Mouse (Mus musculus) spleen, adult 18-20 months (tissue): Measurements from ENCODE around the gene Folr1.
A peak's percentile ranks its signal among the peaks of the same experiment; 100 is the strongest.

Experiments
- DNase-seq, 2 experiments: peaks; one replicate each; pipeline ENCODE4 v3.0.0; 2022; ENCODE audit warnings: mixed read lengths in 2 of 2

Folr1 gene

DNA sequence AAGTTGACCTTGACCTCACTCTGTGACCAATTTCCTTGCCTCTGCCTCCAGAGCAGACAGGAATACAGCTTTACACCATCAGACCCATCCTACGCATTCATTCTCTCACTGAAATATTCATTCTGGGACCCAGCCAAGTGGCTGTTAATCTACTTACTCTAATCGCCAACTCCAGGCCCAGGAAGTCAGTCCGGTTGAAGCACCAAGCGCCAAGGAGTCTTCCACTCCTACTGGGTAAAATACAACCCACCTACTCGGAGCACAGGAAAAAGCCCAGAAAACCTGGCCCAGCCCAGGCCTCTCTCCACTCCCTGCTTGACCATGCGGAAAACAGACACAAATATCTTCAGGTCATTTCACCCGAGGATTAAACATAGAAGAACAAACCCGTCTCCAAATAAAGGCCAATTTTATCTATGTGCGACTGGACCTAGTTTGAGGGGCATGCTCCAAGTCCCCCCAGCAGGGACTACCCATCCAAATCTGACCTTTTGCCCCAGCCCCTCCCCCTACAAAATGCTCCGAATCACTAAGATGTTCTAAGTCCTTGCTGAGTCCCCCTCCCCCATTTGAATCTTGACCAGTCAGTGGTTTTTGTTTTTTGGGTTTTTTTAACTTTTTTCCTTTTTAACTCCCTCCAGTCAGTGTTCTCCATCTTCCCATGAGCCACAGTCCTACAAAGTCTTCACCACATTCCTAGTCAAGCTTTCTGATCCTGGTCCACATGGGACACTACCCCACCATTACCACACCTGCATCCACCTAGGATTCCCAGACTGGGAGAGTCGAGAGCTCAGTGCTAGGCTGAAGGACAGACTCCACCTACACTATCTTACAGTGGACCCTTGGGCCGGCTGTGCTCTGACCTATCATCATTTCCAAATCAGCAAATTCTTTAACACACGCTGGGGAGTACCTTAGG is 2.1 kb downstream of the Folr1 start:
- DNase-seq, result no peak

DNA sequence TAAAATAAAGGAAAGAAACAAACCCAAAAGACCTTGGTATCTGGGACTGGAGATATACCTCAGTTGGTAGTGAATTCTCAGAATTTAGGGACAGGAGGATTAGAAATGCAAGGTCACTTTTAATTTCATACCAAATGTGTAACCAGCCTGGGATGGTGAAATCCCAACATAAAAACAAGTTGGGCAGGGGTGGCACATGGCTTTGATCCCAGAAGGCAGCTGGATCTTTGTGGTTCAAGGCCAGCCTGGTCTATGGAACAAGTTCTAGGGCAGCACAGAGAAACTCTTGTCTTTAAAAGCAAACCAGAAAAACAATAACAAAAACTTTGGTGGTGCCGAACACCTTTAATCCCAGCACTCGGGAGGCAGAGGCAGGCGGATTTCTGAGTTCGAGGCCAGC is 3.1 kb downstream of the Folr1 start:
- DNase-seq, result no peak

DNA sequence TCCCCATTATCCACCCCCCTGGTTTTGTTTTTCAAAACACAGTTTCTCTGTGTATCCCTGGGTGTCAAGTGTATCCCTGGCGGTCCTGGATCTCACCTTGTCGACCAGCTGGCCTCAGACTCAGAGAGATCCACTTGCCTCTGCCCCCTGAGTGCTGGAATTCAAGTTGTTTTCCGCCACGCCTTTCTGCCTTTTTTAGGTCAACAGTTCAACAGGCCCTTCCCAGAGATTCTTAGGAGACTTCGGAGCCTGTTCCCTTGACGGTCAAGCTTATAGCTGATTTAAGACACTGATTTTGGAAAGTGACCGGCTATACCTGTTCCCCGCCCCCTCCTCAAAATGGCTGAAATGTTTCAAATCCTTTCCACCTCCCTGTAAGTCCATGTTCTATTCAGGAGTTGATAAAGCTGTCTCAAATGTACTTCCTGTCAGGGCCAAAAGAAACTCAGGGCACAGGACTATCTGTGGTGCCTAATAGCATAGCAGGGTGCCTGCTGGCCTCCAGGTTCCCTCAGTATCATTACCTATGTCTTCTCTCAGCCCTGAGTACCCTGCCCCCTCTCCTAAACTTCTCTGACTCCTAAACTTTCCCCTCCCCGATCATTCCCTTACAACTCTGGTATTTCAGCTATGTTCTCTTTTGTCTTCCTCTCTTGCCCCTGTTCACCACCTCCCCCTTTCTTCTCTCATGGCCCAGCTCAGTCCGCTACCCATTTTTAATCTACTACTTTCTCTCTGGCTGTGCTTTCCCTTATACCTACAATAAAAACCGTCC is 3.9 kb downstream of the Folr1 start:
- DNase-seq, result no peak

DNA sequence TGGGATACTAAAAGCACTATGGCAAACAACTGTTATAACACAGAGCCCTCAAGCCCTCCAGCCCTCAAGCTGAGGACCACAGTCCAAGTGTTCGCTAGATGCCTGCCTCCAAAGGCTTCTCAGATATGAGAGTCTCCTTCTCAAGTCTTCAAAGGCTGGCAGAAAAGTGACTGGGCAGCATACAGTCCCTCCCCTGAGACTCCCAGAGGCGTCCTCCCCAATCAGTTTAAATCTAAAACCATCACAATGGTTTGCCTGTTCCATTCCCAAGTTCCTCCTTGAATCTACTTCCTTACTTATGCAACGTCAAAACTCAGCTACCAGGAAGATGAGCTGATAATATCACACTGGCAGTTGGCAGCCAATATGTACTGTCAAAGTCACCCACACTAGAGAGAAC is 7.2 kb downstream of the Folr1 start, which contains the start of gene Anapc15:
TSS of gene Anapc15 (plus strand) at position 301 of the 400 bp plus-strand sequence.
- DNase-seq, result no peak

DNA sequence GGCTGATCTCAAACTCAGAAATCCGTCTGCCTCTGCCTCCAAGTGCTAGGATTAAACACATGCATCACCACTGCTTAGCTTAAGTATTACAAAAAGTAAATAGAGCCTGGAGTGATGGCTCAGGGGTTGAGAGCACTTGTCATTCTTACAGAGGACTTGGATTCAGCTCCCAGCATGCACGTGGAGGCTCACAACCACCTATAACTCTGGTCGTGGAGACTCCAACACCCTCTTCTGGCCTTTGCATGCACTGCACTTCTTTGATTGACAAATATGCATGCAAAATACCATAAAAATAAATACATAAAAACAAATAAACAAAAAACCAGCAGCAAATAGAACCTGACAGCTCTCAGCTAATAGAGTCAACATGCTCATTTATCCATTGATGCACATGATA is 8.3 kb downstream of the Folr1 start:
- no peak for DNase-seq

DNA sequence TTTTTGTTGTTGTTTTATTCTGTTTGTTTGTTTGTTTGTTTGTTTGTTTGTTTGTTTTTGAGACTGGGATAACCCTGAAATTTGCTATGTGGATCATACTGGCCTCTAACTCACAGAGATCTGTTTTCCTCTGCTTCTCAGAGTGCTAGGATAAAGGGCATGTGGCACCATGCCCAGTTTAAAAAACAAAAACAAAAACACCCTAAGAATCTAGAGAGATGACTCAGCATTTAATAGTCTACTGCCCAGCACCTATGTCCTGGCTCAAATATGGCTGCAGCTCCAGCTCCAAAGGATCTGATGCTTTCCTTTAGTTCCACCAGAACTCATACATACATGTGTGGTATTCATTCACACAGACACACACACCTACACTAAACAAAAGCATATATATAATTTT is 9.6 kb downstream of the Folr1 start:
- DNase-seq, result no peak

DNA sequence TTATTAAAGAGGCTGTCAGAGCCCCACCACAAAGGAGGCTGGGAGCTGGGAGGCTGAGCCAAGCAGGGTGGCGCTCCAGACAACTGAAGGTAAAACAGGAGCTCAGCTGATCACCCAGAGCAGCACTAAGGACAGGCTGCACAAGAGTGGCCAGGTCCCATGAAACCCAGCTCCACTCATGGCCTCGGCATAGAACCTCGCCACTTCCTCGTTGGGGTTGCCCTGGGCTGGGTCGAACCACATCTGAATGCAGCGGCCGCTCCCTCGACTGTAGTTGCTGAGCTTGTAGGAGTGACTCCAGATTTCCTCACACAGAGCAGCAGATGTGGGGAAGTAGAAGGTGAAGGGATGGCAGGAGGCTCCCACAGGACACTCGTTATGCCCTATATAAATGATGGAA is 12.2 kb downstream of the Folr1 start:
- DNase-seq, result peak; percentile 11 to 15

DNA sequence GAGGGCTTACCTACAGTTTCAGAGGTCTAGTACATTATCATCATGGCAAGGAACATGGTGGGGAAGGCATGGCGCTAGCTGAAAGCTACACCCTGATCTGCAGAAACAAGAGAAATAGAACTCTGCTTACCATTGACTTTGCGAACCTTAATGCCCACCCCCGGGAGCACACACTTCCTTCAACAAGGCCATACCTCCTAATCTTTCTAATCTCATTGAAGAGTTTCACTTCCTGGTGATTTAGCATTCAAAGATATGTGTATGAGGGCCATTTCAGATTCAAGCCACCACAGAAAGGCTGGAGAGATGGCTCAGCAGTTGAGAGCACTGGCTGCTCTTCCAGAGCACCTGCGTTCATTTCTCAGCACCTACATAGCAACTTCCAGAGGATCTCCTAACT is 13.5 kb downstream of the Folr1 start, which contains the start of gene Folr2:
TSS of gene Folr2 (minus strand) at position 101 of the 400 bp plus-strand sequence.
- no peak for DNase-seq

DNA sequence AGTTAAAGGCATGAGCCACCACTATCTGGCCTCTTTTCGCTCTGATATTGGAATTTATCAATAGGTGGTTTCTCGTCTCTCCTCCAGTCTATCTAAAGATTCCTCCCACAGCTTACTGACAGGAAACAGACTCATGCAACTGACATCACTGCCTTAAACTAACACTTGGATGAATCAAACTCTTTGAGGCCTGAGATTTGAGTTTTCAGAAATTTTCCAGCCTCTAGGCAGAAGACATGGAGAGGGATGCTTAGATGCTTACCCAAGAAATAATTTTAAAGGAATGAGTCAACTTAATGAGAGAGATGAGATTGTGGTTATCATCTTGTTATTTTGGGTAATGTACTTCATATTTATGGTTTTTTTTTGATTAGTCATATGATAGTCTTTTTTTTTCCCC is 16.8 kb downstream of the Folr1 start:
- DNase-seq, result no peak

DNA sequence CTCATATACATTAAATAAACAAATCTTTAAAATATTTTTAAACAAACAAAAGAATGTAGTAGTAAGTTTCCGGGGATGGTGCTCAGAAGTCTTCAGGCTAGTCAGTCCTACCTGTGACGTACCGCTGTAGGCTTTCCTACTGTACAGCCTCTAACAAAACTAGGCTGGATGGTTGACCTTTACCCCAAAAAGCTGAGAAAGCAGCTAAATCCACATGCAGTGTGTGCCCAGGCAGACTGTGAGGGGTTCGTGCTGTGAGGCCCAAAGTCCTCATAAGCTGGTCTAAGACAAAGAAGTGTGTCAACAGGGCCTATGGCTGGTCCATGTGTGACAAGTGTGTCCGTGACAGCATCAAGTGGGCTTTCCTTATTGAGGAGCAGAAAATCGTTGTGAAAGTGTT is 17.7 kb downstream of the Folr1 start:
- DNase-seq, result no peak

DNA sequence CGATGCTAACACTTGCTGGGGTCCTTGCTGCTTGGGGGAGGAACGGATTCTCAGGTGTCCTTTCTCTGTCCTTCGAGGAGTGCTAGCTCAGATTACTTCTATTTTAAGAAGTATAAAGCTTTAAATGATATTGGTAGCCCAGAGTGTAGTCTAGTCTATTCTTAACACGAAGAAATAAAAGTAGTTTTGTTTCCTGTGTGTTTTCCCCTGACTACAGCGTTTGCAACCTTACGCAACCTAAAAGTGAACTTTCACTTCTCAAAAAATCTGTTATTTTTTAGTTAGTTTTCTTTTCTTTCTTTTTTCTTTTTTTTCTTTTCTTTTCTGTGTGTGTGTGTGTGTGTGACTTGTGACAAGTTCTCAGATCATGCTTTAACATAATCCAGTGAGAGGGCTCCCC is 18.9 kb downstream of the Folr1 start:
- no peak for DNase-seq

DNA sequence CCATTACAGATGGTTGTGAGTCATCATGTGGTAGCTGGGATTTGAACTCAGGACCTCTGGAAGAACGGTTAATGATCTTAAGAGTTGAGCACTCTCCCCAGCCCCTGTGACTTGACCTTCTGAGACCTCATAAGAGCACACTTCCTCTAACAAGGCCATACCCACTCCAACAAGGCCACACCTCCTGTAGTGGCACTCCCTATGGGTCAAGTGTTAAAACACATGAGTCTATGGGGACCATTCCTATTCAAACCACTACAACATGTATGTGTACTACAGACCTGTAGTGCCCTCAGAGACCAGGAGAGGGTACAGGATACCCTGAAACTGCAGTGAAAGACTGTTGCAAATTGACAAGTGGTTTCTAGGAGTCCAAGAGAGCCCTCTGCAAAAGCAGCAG is 22.7 kb downstream of the Folr1 start:
- no peak for DNase-seq

DNA sequence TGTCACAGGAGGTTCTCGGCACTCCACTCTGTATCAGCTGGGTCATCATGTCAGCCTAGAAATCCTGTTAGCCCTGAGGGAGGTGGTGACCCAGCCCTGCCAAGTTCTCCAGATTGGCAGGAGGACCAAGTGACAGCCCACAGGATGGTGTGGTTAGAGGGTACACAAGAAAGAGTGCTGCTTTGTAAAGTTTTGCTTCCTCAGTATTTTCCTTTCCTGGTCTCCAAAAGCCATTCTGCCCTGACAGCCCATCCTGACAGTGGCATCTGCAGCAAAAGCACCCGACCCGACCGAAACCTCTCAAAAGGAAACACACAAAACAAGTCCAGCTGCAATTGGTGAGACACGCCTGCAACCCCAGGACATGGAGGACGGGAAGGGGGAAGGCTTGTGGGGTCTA is 26.4 kb downstream of the Folr1 start:
- DNase-seq, result no peak

DNA sequence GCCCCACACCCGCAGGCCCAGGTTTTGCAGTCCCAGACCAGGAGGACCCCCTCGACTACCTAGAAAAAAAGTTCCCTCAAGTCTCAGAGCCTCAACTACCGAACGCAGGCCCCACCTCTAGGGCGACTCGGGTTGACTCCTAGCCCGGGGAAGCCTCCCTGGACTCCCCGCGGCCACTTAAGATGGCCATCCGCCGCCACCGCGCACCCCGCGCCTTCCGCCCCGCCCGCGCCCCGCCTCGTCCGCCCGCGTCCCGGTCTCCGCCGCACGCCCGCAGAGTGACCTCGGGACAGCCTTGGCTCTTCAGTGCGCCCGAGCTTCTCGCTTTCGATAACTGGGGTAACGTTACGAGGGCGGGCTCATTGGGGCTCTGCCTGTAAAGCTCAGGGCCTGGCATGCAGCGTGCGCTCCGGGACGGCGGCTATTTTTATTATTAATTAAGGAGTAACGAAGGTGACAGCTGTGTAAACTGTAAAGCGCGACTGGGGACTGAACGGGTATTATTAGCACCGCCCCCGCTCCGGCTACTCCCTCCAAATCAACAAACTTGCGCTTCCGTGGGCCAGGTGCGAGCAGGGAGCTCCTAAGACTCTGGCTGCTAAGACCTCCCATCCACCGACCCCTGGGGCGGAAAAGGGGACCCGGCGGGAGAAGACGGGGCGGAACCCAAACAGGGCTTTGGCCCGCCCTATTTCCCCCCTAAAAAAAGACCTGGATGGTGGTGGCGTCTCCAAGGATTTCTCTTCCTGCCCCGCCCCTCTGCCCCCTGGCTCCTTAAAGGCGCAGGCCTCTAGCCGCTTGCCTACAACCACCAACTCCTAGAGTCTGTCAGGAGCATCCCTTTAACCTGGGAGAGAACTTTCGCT is 32.7 kb downstream of the Folr1 start, which contains the start of gene Inppl1:
TSS of gene Inppl1 (minus strand) at position 624 of the 866 bp plus-strand sequence.
- DNase-seq, result peak; percentile 33 to 60

DNA sequence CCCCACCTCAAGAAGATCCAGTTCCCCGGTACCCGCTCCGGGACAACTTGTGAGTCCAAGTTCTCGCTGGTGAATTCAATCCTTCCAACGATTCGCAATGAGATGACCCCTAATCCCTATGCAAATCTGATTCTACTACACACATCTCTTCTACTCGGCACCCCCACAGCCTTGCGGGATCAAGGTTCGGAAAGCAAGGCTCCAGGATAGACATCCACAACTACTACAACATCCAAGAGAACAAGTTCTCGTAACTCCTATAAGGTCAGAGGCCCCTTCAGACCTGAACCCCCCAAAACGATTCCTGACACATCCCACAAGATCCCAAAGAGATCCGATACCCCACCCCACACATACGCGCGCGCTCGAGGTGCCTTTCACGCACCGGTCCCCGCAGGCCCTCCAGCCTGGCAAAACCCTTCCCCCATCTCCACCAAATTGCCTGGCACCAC is 33.4 kb downstream of the Folr1 start:
- no peak for DNase-seq

DNA sequence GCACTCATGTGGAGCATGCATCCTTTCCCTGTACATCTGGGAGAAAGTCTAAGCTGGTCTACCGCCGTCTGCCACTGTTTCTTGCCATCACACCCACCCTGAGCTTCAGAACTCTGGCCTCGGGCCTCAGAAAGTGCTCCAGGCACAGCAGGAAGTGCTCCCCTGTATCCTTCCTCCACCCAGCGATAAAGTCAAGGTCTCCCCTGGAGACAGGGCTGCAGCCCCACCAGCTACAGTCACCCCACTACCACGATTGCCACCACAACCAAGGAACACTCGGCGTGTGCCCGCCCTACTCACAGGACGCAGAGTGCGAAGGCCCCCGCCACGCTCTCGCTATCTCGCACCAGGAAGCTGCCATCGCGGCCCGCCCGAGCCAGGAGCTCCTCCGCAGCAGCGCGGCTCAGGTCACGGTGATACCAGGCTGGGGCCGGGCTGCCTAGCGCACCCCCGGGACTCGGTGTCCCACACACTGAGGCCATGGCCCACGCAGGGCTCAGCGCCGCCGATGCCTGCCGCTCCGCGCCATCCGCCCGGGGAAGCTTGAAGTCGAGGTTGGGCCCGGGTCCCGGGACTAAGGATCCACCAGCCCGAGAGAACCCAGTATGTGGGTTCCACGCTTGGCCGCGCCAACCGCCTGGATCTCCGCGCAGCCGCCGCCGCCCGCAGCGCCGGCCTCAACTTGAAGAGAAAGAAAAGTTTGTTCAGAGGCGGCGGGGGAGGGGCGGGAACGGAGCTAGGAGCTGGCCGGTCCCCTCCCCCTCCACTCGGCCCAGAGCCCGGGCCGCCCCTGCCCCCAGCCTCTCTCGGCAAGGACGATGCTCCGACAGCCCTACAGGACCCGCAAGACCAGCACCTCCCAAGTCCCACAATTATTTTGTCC is 34.1 kb downstream of the Folr1 start:
- peak; percentile 37 to 65 for DNase-seq

DNA sequence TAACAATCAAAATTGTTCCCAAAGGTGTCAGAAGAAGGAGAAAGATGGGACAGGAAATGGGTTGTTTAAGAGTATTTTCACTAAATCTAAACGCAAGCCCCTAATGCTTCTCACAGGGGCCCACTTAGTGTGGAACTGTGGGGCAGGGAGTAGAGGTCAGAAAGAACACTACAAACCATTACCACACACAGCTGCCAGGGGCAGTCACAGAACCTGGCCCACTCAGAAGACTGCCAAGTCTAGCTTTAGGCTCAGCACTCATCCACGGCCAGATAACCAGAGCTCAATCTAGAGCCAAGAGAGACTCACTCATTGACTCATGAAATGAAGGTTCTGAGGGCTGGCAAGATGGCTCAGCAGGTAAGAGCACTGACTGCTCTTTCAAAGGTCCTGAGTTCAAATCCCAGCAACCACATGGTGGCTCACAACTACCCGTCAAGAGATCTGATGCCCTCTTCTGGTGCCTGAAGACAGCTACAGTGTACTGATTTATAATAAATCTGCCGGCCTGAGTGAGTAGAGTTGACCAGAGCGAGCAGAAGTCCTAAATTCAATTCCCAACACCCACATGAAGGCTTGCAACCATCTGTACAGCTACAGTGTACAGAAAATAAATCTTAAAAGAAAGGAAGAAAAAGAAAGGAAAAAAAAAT is 35.0 kb downstream of the Folr1 start:
- no peak for DNase-seq

DNA sequence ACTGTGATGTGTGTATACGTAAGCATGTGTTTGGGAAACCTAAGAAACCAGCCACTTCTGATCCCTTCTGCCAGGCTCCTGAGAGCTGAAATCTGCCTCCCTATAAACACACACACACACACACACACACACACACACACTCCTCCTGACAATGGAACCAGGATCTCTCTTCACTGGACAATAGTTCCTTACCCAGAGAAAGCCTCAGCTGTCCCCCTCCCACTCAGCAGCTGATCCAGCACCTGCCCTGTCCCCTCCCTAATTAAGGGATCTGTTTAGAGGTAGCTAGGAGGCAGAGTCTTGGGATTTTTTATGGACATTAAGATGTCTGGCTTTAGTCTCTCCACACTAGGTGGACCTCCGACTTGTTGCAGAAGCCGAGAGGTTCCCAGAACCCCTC is 35.7 kb downstream of the Folr1 start:
- no peak for DNase-seq

DNA sequence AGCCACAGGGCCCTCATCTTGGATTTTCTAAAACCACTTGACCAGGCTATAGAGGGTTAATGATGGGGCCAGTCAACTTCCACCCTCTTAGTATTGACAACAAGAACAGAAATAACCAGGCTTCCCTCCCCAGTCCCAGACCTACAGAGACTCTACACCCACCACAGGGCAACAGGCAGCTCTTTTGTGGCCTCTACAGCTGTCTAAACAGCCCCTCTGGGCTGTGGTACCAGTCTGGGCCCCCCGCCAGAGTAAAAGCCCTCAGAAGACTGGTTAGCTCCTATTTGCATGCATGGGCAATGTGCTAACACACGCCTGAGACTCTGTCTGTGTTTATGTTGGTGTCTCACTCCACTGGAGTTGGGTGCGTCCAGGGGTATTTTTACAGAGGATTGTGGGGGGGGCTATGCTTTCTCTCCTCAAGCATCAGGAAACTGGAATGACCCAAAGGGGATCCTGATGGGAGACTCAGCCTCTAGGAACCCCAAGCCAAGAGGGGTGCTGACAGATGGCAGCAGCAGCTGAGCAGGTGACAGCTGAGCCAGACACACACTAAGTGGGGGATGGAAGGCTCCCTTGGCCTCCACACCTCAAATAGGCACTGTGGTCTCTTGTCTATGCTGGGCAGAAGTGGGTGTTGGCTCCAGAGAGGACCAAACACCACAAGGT is 36.5 kb downstream of the Folr1 start:
- DNase-seq, result no peak

DNA sequence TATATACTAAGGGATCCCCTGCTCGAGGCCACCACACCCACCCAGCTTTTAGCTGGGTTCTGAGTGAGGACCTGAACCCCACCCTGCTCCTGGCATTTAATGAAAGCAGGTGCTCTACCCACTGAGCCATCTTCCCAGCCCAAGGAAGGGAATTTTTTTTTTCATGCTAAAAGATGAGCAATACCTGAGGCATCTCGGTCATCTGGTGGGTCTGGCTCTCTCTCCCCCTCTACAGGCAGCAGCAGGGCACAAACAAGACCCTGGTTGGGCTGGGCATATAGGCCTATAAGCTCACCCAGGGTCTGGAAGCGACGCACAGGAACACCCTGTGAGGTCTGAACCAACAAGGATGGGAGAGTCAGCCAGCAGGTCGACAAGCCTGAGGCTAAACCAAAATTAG is 37.2 kb downstream of the Folr1 start:
- no peak for DNase-seq

DNA sequence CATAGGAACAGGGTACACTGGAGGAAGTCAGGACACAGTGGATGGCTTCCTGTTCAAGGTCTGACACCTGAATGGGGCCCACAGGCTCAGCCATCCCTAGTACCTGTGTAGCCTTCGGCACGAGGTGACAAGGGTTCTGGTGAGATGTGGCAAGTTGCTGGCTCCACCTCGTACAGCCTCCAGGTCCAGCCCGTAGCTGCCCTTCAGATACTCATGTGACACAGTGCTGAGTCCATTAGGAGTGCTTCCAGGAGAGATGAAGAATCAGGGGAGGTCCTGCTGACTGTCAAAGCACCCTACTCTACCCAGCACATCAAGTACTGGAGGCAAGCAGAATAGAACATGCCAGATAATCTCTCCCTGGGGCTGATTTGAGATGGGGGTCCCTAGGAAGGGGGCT is 38.2 kb downstream of the Folr1 start:
- no peak for DNase-seq
